Mouse (Mus musculus): ENCODE data around the gene Hnrnpab. TPM values are rescaled to one million over a fixed set of nuclear protein-coding genes. Genes with fewer than 3 reads are reported as not detected.

Gene Hnrnpab
- polyA plus RNA-seq, 1 experiment: 749 TPM

GRCm38 (mm10) chr11:51565062-51565461 is 41.6 kb downstream of the Hnrnpab start:
- H3K27me3 ChIP-seq (ENCODE audit: control insufficient read depth, insufficient read depth, insufficient read length): peaks cover 47% of the 10 kb centered on the region
- no peak overlapping the region for H3ac ChIP-seq (ENCODE audit: control insufficient read depth, insufficient read length, low read depth)

GRCm38 (mm10) chr11:51563276-51563675 is 43.4 kb downstream of the Hnrnpab start:
- Histone ChIP-seq H3K27me3 (ENCODE audit: control insufficient read depth, insufficient read depth, insufficient read length) (peaks cover 46% of the 10 kb centered on the region), H3K4me3 (ENCODE audit: insufficient read depth, poor library complexity, severe bottlenecking) (no peak overlapping the region), H3K36me3 (ENCODE audit: control insufficient read depth, insufficient read depth) (no peaks in the 10 kb centered on the region), H3K79me3 (ENCODE audit: low read depth) (no peaks in the 10 kb centered on the region), H3ac (ENCODE audit: control insufficient read depth, insufficient read length, low read depth) (no peak overlapping the region), H3K79me2 (ENCODE audit: control insufficient read depth, insufficient read depth) (no peaks in the 10 kb centered on the region)
- TF ChIP-seq USF1 (IDR thresholded peaks at IDR 0.05; ENCODE audit: low read depth): no peak
- no peak for TF ChIP-seq MYOG (IDR thresholded peaks at IDR 0.05; ENCODE audit: control insufficient read depth, extremely low read depth, insufficient read length)
- no peak for TF ChIP-seq FOSL1 (IDR thresholded peaks at IDR 0.05; ENCODE audit: insufficient read depth, low read length, poor library complexity, severe bottlenecking)
- no peak for TF ChIP-seq MYOD1 (IDR thresholded peaks at IDR 0.05; ENCODE audit: control insufficient read depth, insufficient read length, low read depth)
- no peak for TF ChIP-seq MAX (IDR thresholded peaks at IDR 0.05)
- TF ChIP-seq CEBPB (IDR thresholded peaks at IDR 0.05; ENCODE audit: low read depth): no peak
- TF ChIP-seq CTCF (IDR thresholded peaks at IDR 0.05; ENCODE audit: control insufficient read depth, insufficient read depth, insufficient read length): no peak

More at GRCm38 (mm10) chr11:51565062-51565461, 41.6 kb downstream of the Hnrnpab start:
- Histone ChIP-seq H3K36me3 (ENCODE audit: control insufficient read depth, insufficient read depth) (no peaks in the 10 kb centered on the region), H3K4me3 (ENCODE audit: insufficient read depth, poor library complexity, severe bottlenecking) (no peak overlapping the region), H3K79me2 (ENCODE audit: control insufficient read depth, insufficient read depth) (no peaks in the 10 kb centered on the region), H3K79me3 (ENCODE audit: low read depth) (no peaks in the 10 kb centered on the region)
- no peak for TF ChIP-seq USF1 (IDR thresholded peaks at IDR 0.05; ENCODE audit: low read depth)

DNA sequence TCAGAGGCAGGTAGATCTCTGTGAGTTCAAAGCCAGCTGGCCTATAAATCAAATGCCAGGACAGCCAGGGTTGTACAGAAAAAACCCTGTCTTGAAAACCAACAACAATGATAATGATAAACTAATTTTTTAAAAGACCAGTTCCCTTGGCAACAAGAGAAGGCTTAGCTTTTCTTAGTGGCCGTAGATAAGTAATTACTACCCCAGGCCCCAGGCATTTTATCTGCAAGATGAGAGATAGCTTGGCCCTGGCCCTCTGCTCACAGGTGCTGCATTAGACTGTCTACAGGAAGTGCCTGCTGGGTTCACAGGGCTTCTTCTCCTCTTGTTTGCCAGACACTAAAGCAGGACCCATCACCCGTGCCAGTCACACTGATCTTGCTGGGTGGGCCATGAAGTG is 51.6 kb downstream of the Hnrnpab start:
- Histone ChIP-seq H3K4me3 (ENCODE audit: insufficient read depth, poor library complexity, severe bottlenecking) (no peak overlapping the region), H3ac (ENCODE audit: control insufficient read depth, insufficient read length, low read depth) (no peak overlapping the region), H3K79me2 (ENCODE audit: control insufficient read depth, insufficient read depth) (no peaks in the 10 kb centered on the region), H3K79me3 (ENCODE audit: low read depth) (no peaks in the 10 kb centered on the region), H3K36me3 (ENCODE audit: control insufficient read depth, insufficient read depth) (no peaks in the 10 kb centered on the region), H3K27me3 (ENCODE audit: control insufficient read depth, insufficient read depth, insufficient read length) (peaks cover 23% of the 10 kb centered on the region)
- TF ChIP-seq USF1 (IDR thresholded peaks at IDR 0.05; ENCODE audit: low read depth) (no peak), CTCF (IDR thresholded peaks at IDR 0.05; ENCODE audit: control insufficient read depth, insufficient read depth, insufficient read length) (no peak), MYOD1 (IDR thresholded peaks at IDR 0.05; ENCODE audit: control insufficient read depth, insufficient read length, low read depth) (no peak), FOSL1 (IDR thresholded peaks at IDR 0.05; ENCODE audit: insufficient read depth, low read length, poor library complexity, severe bottlenecking) (no peak), CEBPB (IDR thresholded peaks at IDR 0.05; ENCODE audit: low read depth) (no peak), MAX (IDR thresholded peaks at IDR 0.05) (no peak), MYOG (IDR thresholded peaks at IDR 0.05; ENCODE audit: control insufficient read depth, extremely low read depth, insufficient read length) (no peak)

- H3K27me3 ChIP-seq (ENCODE audit: control insufficient read depth, insufficient read depth, insufficient read length): peaks cover 19% of the 10 kb centered on the region
- no peaks in the 10 kb centered on the region for H3K79me3 ChIP-seq (ENCODE audit: low read depth)
- H3K79me2 ChIP-seq (ENCODE audit: control insufficient read depth, insufficient read depth): no peaks in the 10 kb centered on the region
- no peak overlapping the region for H3K4me3 ChIP-seq (ENCODE audit: insufficient read depth, poor library complexity, severe bottlenecking)
- TF ChIP-seq MYOD1 (IDR thresholded peaks at IDR 0.05; ENCODE audit: control insufficient read depth, insufficient read length, low read depth) (no peak), CEBPB (IDR thresholded peaks at IDR 0.05; ENCODE audit: low read depth) (no peak)
- H3K36me3 ChIP-seq (ENCODE audit: control insufficient read depth, insufficient read depth): no peaks in the 10 kb centered on the region
- H3ac ChIP-seq (ENCODE audit: control insufficient read depth, insufficient read length, low read depth): no peak overlapping the region
Observed at GRCm38 (mm10) chr11:51554590-51554989, 52.1 kb downstream of the Hnrnpab start.

- Histone ChIP-seq H3K27me3 (ENCODE audit: control insufficient read depth, insufficient read depth, insufficient read length) (peaks cover 35% of the 10 kb centered on the region), H3K4me3 (ENCODE audit: insufficient read depth, poor library complexity, severe bottlenecking) (no peak overlapping the region), H3K79me3 (ENCODE audit: low read depth) (no peaks in the 10 kb centered on the region), H3K79me2 (ENCODE audit: control insufficient read depth, insufficient read depth) (no peaks in the 10 kb centered on the region), H3K36me3 (ENCODE audit: control insufficient read depth, insufficient read depth) (no peaks in the 10 kb centered on the region), H3ac (ENCODE audit: control insufficient read depth, insufficient read length, low read depth) (no peak overlapping the region)
- TF ChIP-seq CTCF (IDR thresholded peaks at IDR 0.05; ENCODE audit: control insufficient read depth, insufficient read depth, insufficient read length) (no peak), USF1 (IDR thresholded peaks at IDR 0.05; ENCODE audit: low read depth) (no peak), MYOG (IDR thresholded peaks at IDR 0.05; ENCODE audit: control insufficient read depth, extremely low read depth, insufficient read length) (no peak), MAX (IDR thresholded peaks at IDR 0.05) (no peak), CEBPB (IDR thresholded peaks at IDR 0.05; ENCODE audit: low read depth) (no peak), FOSL1 (IDR thresholded peaks at IDR 0.05; ENCODE audit: insufficient read depth, low read length, poor library complexity, severe bottlenecking) (no peak), MYOD1 (IDR thresholded peaks at IDR 0.05; ENCODE audit: control insufficient read depth, insufficient read length, low read depth) (no peak)
Observed at GRCm38 (mm10) chr11:51552091-51552490, 54.6 kb downstream of the Hnrnpab start.

- no peak for TF ChIP-seq MAX (IDR thresholded peaks at IDR 0.05)
- TF ChIP-seq CTCF (IDR thresholded peaks at IDR 0.05; ENCODE audit: control insufficient read depth, insufficient read depth, insufficient read length): no peak
- TF ChIP-seq MYOD1 (IDR thresholded peaks at IDR 0.05; ENCODE audit: control insufficient read depth, insufficient read length, low read depth): no peak
- no peak for TF ChIP-seq MYOG (IDR thresholded peaks at IDR 0.05; ENCODE audit: control insufficient read depth, extremely low read depth, insufficient read length)
- no peak for TF ChIP-seq FOSL1 (IDR thresholded peaks at IDR 0.05; ENCODE audit: insufficient read depth, low read length, poor library complexity, severe bottlenecking)
- no peak for TF ChIP-seq CEBPB (IDR thresholded peaks at IDR 0.05; ENCODE audit: low read depth)
- no peak for TF ChIP-seq USF1 (IDR thresholded peaks at IDR 0.05; ENCODE audit: low read depth)
- Histone ChIP-seq H3K27me3 (ENCODE audit: control insufficient read depth, insufficient read depth, insufficient read length) (peaks cover 36% of the 10 kb centered on the region), H3K4me3 (ENCODE audit: insufficient read depth, poor library complexity, severe bottlenecking) (no peak overlapping the region), H3K79me2 (ENCODE audit: control insufficient read depth, insufficient read depth) (no peaks in the 10 kb centered on the region), H3K36me3 (ENCODE audit: control insufficient read depth, insufficient read depth) (no peaks in the 10 kb centered on the region), H3ac (ENCODE audit: control insufficient read depth, insufficient read length, low read depth) (no peak overlapping the region), H3K79me3 (ENCODE audit: low read depth) (no peaks in the 10 kb centered on the region)
Observed at GRCm38 (mm10) chr11:51551253-51551652, 55.4 kb downstream of the Hnrnpab start.

Other genes with a start within 250 kb of the Hnrnpab start
- 7.7 TPM for gene Phykpl, start 22.1 kb downstream of the Hnrnpab start, polyA plus RNA-seq (2012; fragmentation: generic; extraction: Trizol)
- 378 TPM for gene Nhp2, start 12.9 kb upstream of the Hnrnpab start, polyA plus RNA-seq (2012; fragmentation: generic; extraction: Trizol)
- 27.4 TPM for gene Rmnd5b, start 29.0 kb upstream of the Hnrnpab start, polyA plus RNA-seq (2012; fragmentation: generic; extraction: Trizol)
- gene N4bp3, start 44.0 kb upstream of the Hnrnpab start, polyA plus RNA-seq (2012; fragmentation: generic; extraction: Trizol): 5.3 TPM
- 0.22 TPM for gene D930048N14Rik, start 44.1 kb upstream of the Hnrnpab start, polyA plus RNA-seq (2012; fragmentation: generic; extraction: Trizol)
- gene 0610009B22Rik, start 82.0 kb upstream of the Hnrnpab start, polyA plus RNA-seq (2012; fragmentation: generic; extraction: Trizol): 22.2 TPM
- 6.2 TPM for gene Sec24a, start 156.8 kb upstream of the Hnrnpab start, polyA plus RNA-seq (2012; fragmentation: generic; extraction: Trizol)
- 50.4 TPM for gene Sar1b, start 156.8 kb upstream of the Hnrnpab start, polyA plus RNA-seq (2012; fragmentation: generic; extraction: Trizol)

All from C2C12 (cell line).